Mouse (Mus musculus): ENCODE results near the gene S100a11. TPM values are rescaled to one million over a fixed set of nuclear protein-coding genes. Genes with fewer than 3 reads are reported as not detected.

S100a11 gene
- polyA plus RNA-seq, 1 experiment from 2014 or later: 1,131 TPM

DNA sequence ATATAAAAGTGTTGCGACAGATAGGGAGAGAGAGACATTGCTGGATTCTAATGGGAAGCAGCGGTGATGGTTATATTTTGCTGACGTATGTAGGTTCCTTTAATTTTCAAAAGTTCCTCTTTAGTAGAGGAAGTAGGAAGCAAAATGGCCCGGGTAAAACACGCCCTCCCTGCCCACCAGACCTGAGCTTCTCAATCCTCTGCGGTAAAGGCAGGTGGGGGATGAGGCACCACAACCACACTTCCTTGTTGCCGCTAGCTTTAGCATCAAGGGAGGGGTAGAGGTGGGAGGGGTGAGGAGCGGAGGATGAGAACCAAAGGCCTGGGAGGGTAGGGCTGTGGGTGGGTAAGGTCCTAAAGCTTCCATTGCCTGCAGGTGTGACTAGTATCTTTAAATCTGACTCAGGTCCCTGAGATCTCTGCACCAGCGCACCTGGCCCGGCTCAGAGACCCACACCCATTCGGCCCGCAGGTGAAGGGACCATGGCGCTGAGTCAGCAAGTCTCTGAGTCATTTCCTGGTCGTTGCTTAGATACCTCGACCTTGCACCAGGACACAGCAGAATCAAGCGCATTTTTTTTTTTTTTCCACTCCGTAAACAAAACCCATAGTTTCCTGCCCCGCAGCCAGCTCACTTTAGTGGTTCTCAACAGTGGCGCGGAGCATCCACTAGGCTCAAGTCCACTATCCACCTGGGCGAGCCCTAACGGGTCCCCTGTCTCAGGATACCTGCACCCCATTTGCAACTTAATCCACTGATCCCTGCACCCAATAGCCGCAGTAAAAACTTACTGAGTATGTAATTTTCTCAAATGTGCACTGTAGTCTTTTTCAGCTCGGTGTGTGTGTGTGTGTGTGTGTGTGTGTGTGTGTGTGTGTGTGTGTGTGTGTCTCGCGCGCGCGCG lies 14.1 kb upstream of the S100a11 start:
- no peak for ATAC-seq (ENCODE audit: low FRiP score, low read depth)
- Histone ChIP-seq H3K36me3 (no peaks in the 10 kb centered on the region), H3K4me3 (no peak overlapping the region), H3K9me3 (0 out of 2 replicates have a peak, but pooled peaks cover 6% of the 10 kb centered on the region), H3K27me3 (peaks cover 5% of the 10 kb centered on the region; the same call in 1 of the 2 replicates), H3K9ac (no peak overlapping the region), H3K4me1 (no peaks in the 10 kb centered on the region), H3K27ac (no peak overlapping the region), H3K4me2 (replicated peaks) (peak overlapping the region; percentile 35)
- 34% methylated on average over 28 of the region's 30 CpGs for WGBS

DNA sequence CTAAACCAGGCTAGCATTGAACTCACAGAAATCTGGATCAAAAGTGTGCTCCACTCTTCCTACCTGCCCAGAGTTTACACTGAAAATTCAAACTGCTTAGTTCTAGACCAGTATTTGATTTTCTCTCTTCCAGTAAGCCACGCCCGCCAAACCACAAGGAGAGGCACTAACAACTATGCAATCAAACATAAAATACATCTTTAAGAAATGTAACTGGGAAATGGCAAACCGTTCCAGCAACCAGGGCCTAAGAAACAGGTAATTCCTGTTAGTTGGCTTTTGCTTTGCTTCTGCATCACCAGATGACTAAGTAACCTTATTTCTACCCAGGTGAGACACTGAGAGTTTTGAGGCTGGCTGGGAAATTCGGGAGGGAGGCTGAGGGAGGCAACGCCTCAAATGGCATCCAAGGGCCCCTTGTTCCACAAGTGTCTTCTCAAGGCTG lies 13.4 kb upstream of the S100a11 start:
- no peaks in the 10 kb centered on the region for H3K36me3 ChIP-seq
- H3K9ac ChIP-seq: no peak overlapping the region
- H3K27ac ChIP-seq: no peak overlapping the region
- peaks cover 5% of the 10 kb centered on the region; the same call in 1 of the 2 replicates for H3K27me3 ChIP-seq
- H3K4me3 ChIP-seq: no peak overlapping the region
- no peak for ATAC-seq (ENCODE audit: low FRiP score, low read depth)
- no peak overlapping the region for H3K4me2 ChIP-seq (replicated peaks)
- H3K4me1 ChIP-seq: no peaks in the 10 kb centered on the region
- WGBS: 58% methylated on average over 5 of the region's 5 CpGs
- 0 out of 2 replicates have a peak, but pooled peaks cover 6% of the 10 kb centered on the region for H3K9me3 ChIP-seq

DNA sequence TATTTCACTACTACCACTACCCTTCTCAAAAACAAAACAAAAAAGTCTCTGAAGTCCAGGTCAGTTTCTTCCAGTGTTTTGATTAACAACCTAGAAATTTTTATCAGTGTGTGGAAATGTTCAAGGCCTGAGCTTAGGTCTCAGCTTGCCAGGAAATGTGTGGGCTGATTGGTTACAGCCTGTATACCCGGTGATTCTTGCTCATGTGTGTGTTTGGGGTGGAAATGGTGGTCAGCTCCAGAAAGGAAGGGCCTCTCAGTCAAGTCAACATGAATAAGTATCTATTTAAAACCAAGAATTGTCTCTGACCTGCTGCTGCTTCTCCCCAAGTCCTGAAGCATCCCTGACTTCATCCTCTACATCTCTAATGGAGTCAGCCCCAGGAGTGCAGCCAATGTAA lies 11.0 kb upstream of the S100a11 start:
- H3K36me3 ChIP-seq: no peaks in the 10 kb centered on the region
- no peak overlapping the region for H3K9ac ChIP-seq
- no peak for ATAC-seq (ENCODE audit: low FRiP score, low read depth)
- H3K4me3 ChIP-seq: no peak overlapping the region
- no peaks in the 10 kb centered on the region for H3K4me1 ChIP-seq
- no peak overlapping the region for H3K4me2 ChIP-seq (replicated peaks)
- H3K27me3 ChIP-seq: peaks cover 5% of the 10 kb centered on the region; the same call in 1 of the 2 replicates
- H3K27ac ChIP-seq: no peak overlapping the region
- no peaks in the 10 kb centered on the region for H3K9me3 ChIP-seq
- WGBS: 69% methylated on average over 1 of the region's 1 CpGs

- Histone ChIP-seq H3K27me3 (peaks cover 5% of the 10 kb centered on the region; the same call in 1 of the 2 replicates), H3K27ac (no peak overlapping the region), H3K9ac (no peak overlapping the region), H3K4me2 (replicated peaks) (no peak overlapping the region), H3K4me1 (no peaks in the 10 kb centered on the region), H3K36me3 (no peaks in the 10 kb centered on the region), H3K4me3 (no peak overlapping the region), H3K9me3 (no peaks in the 10 kb centered on the region)
- 86% methylated on average over 1 of the region's 1 CpGs for WGBS
- no peak for ATAC-seq (ENCODE audit: low FRiP score, low read depth)
These were observed 9.3 kb upstream of the S100a11 start for GRCm38 (mm10) chr3:93511036-93511435.

DNA sequence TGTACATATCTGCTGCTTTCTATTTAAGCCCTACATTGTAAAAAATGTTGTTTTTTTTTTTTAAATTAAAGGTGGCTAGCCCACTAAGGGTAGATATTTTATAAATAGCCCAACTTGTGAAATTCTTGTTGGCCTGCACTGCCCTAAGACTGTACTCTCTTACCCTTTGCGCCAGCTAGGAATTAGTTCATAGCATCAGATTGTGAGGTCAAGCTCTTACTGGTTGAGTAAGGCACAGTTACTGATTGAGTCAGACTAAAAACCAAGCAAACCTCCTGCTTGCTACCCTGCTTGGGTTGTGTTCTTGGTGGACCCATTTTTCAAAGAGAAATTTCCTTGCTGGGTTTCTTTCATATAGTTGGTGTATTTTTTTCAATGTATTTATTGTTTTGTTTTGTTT lies 8.5 kb upstream of the S100a11 start:
- no peak for ATAC-seq (ENCODE audit: low FRiP score, low read depth)
- 90% methylated on average over 1 of the region's 1 CpGs for WGBS
- H3K27me3 ChIP-seq: no peaks in the 10 kb centered on the region
- H3K4me1 ChIP-seq: no peaks in the 10 kb centered on the region
- no peak overlapping the region for H3K9ac ChIP-seq
- no peak overlapping the region for H3K4me3 ChIP-seq
- no peaks in the 10 kb centered on the region for H3K9me3 ChIP-seq
- no peak overlapping the region for H3K4me2 ChIP-seq (replicated peaks)
- no peak overlapping the region for H3K27ac ChIP-seq
- H3K36me3 ChIP-seq: no peaks in the 10 kb centered on the region

DNA sequence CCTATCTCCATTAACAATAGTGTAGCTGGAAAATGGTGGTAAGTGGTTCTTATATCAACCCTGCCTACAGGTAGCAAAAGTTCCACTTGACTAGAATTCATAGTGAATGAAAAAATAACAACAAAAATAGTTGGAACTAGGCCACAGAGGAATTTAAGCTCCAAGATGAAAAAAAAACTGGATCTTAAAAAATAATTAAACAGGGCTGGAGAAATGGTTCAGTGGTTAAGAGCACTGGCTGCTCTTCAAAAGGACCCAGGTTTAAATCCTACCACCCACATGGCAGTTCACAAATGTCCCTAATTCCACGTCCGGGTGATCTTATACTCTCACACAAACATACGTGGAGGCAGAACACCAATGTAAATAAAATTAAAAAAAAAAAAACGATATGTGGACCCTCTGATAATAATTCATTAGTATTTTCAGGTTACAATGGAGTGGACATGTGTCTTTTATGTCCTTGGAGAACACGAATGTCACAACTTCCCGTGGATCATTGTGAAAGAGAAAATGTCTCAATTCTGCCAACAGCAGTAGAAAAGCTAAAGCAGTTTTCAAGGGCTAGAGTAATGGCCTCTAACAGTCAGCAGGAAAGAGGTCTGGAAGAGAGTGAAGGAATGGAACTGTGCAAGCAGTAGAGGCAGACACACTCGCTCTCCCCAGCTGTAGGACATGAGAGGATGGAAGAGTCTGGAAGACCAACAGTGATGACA lies 7.7 kb upstream of the S100a11 start:
- 74% methylated on average over 7 of the region's 7 CpGs for WGBS
- no peaks in the 10 kb centered on the region for H3K4me1 ChIP-seq

GRCm38 (mm10) chr3:93514628-93515027 lies 5.7 kb upstream of the S100a11 start:
- 90% methylated on average over 3 of the region's 3 CpGs for WGBS

More for the DNA sequence above, 7.7 kb upstream of the S100a11 start:
- Histone ChIP-seq H3K9me3 (no peaks in the 10 kb centered on the region), H3K4me3 (no peak overlapping the region), H3K27me3 (no peaks in the 10 kb centered on the region), H3K4me2 (replicated peaks) (no peak overlapping the region), H3K9ac (no peak overlapping the region), H3K27ac (no peak overlapping the region), H3K36me3 (no peaks in the 10 kb centered on the region)
- ATAC-seq (ENCODE audit: low FRiP score, low read depth): no peak

DNA sequence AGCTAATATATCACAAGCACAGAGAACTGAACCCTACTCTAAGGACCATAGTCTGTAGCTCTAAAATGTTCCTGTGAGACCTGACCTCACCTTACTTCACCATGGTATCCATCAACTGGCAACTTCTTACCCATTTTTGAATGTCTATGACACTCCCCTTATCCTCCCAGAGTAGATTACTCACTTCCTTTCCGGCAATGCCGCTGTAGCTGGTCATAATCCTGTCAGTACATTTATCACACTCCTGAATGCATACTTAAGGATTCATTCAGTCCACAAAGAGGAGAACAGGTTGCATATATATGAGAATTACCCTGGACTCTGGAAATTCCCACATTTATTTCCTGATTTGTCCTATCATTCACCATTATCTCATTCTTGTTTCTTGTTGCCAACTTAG lies 2.9 kb upstream of the S100a11 start:
- Histone ChIP-seq H3K27me3 (no peaks in the 10 kb centered on the region), H3K27ac (no peak overlapping the region), H3K9ac (no peak overlapping the region), H3K4me1 (peaks cover 9% of the 10 kb centered on the region), H3K9me3 (no peaks in the 10 kb centered on the region), H3K36me3 (no peaks in the 10 kb centered on the region), H3K4me2 (replicated peaks) (no peak overlapping the region), H3K4me3 (no peak overlapping the region)
- no peak for ATAC-seq (ENCODE audit: low FRiP score, low read depth)
- 89% methylated on average over 2 of the region's 2 CpGs for WGBS

More at GRCm38 (mm10) chr3:93514628-93515027, 5.7 kb upstream of the S100a11 start:
- H3K27me3 ChIP-seq: no peaks in the 10 kb centered on the region
- H3K4me2 ChIP-seq (replicated peaks): no peak overlapping the region
- H3K9me3 ChIP-seq: no peaks in the 10 kb centered on the region
- H3K4me1 ChIP-seq: no peaks in the 10 kb centered on the region
- H3K9ac ChIP-seq: no peak overlapping the region
- H3K27ac ChIP-seq: no peak overlapping the region
- ATAC-seq (ENCODE audit: low FRiP score, low read depth): no peak
- no peaks in the 10 kb centered on the region for H3K36me3 ChIP-seq
- H3K4me3 ChIP-seq: no peak overlapping the region

DNA sequence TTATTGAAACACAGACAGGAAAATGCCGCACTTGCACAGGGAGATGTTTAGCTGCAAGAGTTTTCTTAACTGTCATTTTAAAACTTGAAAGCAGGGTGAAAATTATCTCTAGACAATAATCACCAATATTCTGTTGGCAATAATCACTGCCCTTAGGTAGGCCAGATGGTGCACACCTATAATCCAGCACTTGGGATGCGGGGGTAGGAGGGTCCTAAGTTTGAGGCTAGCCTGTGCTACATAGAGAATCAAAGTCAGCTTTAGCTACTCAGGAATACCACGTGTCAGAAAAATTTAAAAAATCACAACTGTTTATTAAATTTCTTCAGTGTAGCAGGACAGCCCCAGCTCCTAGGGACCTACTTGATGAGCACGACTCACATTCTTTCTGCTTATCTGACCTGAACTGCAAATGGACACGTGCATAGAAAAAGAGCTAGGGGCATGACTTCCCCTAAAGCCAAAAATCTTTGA lies 395 bp upstream of the S100a11 start:
- Histone ChIP-seq H3K9me3 (no peaks in the 10 kb centered on the region), H3K9ac (peak overlapping the region; percentile 84; the same call in 1 of the 2 replicates), H3K4me1 (peaks cover 9% of the 10 kb centered on the region), H3K4me2 (replicated peaks) (peak overlapping the region; percentile 67), H3K36me3 (peaks cover 10% of the 10 kb centered on the region), H3K27me3 (no peaks in the 10 kb centered on the region), H3K27ac (no peak overlapping the region; the same call in 1 of the 2 replicates), H3K4me3 (peak overlapping the region; percentile 73)
- 55% methylated on average over 5 of the region's 5 CpGs for WGBS
- peak; percentile 38 for ATAC-seq (ENCODE audit: low FRiP score, low read depth)

DNA sequence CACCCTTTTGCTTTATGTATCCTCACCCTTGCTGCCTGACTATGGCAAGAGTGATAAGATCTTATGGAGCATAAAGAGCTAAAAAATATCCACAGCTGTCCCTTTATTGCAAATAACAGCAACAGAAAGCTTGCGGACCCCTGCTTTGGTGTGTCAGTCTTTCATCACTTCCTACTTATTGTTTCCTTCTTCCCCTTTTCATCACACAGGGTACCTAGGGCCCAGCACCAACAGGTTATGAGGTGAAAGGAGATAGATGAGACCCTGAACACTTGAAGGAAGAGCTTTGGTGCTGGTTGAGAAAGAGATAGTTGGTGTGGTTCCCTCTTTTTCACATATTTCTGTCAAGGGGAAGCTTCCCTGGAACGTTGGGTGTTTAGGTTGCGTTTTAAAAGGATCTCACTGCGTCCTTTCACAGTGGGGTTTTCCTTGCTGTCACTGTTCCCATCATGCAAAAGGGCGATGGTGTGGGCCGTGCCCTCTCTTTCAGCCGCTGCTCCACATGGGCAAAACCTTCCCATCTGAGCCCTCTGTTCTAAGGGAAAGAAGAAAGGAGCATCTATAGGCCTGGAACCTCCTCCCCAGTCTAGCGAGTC lies 1.3 kb downstream of the S100a11 start:
- H3K27ac ChIP-seq: peak overlapping the region; percentile 94; the same call in 1 of the 2 replicates
- no peaks in the 10 kb centered on the region for H3K27me3 ChIP-seq
- ATAC-seq (ENCODE audit: low FRiP score, low read depth): no peak
- H3K9me3 ChIP-seq: no peaks in the 10 kb centered on the region
- H3K4me2 ChIP-seq (replicated peaks): peak overlapping the region; percentile 67
- WGBS: 88% methylated on average over 8 of the region's 8 CpGs
- H3K4me1 ChIP-seq: peaks cover 9% of the 10 kb centered on the region
- H3K9ac ChIP-seq: peak overlapping the region; percentile 84; the same call in 1 of the 2 replicates
- H3K4me3 ChIP-seq: peak overlapping the region; percentile 73
- peaks cover 25% of the 10 kb centered on the region for H3K36me3 ChIP-seq

- WGBS: 45% methylated on average over 7 of the region's 7 CpGs
- peaks cover 9% of the 10 kb centered on the region for H3K4me1 ChIP-seq
- H3K9ac ChIP-seq: no peak overlapping the region
- H3K36me3 ChIP-seq: peaks cover 34% of the 10 kb centered on the region
- no peak overlapping the region for H3K27ac ChIP-seq
- H3K9me3 ChIP-seq: no peaks in the 10 kb centered on the region
- no peaks in the 10 kb centered on the region for H3K27me3 ChIP-seq
- H3K4me2 ChIP-seq (replicated peaks): 0 out of 2 replicates have a peak overlapping the region, but pooled peaks have one; percentile 20
- H3K4me3 ChIP-seq: no peak overlapping the region
- ATAC-seq (ENCODE audit: low FRiP score, low read depth): no peak
These were observed 2.3 kb downstream of the S100a11 start for GRCm38 (mm10) chr3:93522611-93523010.

All from limb, embryonic 13.5 days (tissue).